Mouse (Mus musculus): Measurements from ENCODE around the gene Kpna3. TPM values are rescaled to one million over a fixed set of nuclear protein-coding genes. Genes with fewer than 3 reads are reported as not detected.

Gene Kpna3
- polyA plus RNA-seq, 1 experiment from 2014 or later: 109 TPM

DNA sequence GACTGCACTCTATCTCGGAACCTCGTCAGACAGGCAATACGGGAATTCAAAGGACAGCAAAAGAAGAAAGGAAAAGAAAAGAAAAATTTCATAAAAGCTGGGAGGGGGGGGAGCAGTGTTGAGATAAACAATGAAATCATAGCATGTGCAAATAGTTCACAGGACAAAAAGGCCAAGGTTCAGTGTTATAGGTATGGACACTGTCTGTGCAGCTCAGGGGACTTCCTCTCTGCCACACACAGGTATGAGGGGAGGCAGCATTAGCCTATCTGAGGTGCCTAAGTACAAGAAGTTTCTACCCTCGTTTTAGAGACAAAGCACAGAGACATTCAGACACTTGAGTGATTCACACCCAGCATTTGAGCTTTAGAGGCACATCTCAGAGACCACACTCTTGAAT, 118.5 kb downstream of the Kpna3 start:
- no peaks in the 10 kb centered on the region for H3K36me3 ChIP-seq (ENCODE audit: control insufficient read depth, insufficient read depth, low read length)
- ATAC-seq (ENCODE audit: insufficient read depth, low FRiP score, low TSS enrichment) (no peak), DNase-seq (ENCODE audit: low spot score) (no peak)
- H3K4me1 ChIP-seq (ENCODE audit: control insufficient read depth, insufficient read depth, low read length): no peaks in the 10 kb centered on the region
- whole genome bisulfite sequencing: 83% methylated on average over 4 of the region's 4 CpGs
- no peak overlapping the region for H3K27ac ChIP-seq (ENCODE audit: low read depth, low read length)
- H3K4me2 ChIP-seq (ENCODE audit: low read depth): no peak overlapping the region
- H3K27me3 ChIP-seq (ENCODE audit: control insufficient read depth, insufficient read depth, low read length): no peaks in the 10 kb centered on the region
- no peaks in the 10 kb centered on the region for H3K9me3 ChIP-seq (ENCODE audit: control insufficient read depth, low read length)
- no peak overlapping the region for H3K4me3 ChIP-seq (ENCODE audit: low read depth, low read length)
- H3K9ac ChIP-seq (ENCODE audit: low read length): no peak overlapping the region

DNA sequence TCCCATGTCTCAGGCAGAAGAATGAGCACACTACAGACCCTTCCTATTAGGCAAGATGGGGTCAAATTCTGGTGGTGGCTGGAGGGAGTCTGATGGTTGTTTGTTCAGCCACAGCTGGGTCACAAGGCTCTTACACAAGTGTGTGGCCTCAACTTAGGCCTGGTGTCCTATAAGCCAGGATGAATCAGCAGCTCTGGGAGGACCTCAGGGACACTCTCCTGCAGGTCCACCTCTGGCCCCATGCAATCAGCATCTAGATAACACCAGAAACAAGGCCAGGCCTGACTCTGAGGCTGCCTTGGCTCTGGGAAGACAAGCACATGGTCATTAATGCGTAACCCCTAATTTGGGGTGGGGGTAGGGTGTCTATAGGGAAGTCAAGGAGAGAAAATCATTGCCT, 118.9 kb downstream of the Kpna3 start:
- no peaks in the 10 kb centered on the region for H3K4me1 ChIP-seq (ENCODE audit: control insufficient read depth, insufficient read depth, low read length)
- no peak overlapping the region for H3K27ac ChIP-seq (ENCODE audit: low read depth, low read length)
- H3K4me3 ChIP-seq (ENCODE audit: low read depth, low read length): no peak overlapping the region
- 89% methylated on average over 1 of the region's 1 CpGs for WGBS
- DNase-seq (ENCODE audit: low spot score) (no peak), ATAC-seq (ENCODE audit: insufficient read depth, low FRiP score, low TSS enrichment) (no peak)
- no peak overlapping the region for H3K4me2 ChIP-seq (ENCODE audit: low read depth)
- H3K9me3 ChIP-seq (ENCODE audit: control insufficient read depth, low read length): no peaks in the 10 kb centered on the region
- H3K9ac ChIP-seq (ENCODE audit: low read length): no peak overlapping the region
- no peaks in the 10 kb centered on the region for H3K36me3 ChIP-seq (ENCODE audit: control insufficient read depth, insufficient read depth, low read length)
- no peaks in the 10 kb centered on the region for H3K27me3 ChIP-seq (ENCODE audit: control insufficient read depth, insufficient read depth, low read length)

DNA sequence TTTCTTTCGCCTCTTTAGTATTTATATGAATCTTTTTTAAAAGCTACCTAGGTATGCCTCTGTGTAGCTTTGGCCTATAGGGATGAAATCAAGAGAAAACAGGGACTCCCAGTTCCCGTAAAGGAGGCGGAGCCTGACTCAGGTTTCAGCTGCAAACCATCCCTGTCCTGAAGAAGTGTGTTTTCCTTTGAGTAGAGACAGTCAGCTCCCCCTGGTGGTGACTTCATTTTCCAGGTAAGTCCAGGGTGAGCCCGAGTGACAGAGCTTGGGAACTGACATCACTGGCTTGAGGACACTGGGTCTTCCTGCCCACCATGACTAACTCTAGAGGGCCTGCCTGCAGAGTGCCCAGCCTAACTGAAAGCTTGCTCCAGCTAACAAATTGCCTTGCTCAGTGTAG, 122.8 kb downstream of the Kpna3 start:
- peak; percentile 44 for DNase-seq (ENCODE audit: low spot score)
- ATAC-seq (ENCODE audit: insufficient read depth, low FRiP score, low TSS enrichment): no peak
- Histone ChIP-seq H3K4me3 (ENCODE audit: low read depth, low read length) (no peak overlapping the region), H3K4me2 (ENCODE audit: low read depth) (no peak overlapping the region), H3K27me3 (ENCODE audit: control insufficient read depth, insufficient read depth, low read length) (no peaks in the 10 kb centered on the region), H3K9ac (ENCODE audit: low read length) (no peak overlapping the region), H3K9me3 (ENCODE audit: control insufficient read depth, low read length) (no peaks in the 10 kb centered on the region), H3K27ac (ENCODE audit: low read depth, low read length) (no peak overlapping the region), H3K4me1 (ENCODE audit: control insufficient read depth, insufficient read depth, low read length) (no peaks in the 10 kb centered on the region), H3K36me3 (ENCODE audit: control insufficient read depth, insufficient read depth, low read length) (no peaks in the 10 kb centered on the region)
- 36% methylated on average over 4 of the region's 4 CpGs for WGBS

Other genes with a start within 250 kb of the Kpna3 start
- gene Sgcg, start 181.4 kb downstream of the Kpna3 start, polyA plus RNA-seq (2014; fragmentation: Nextera tagmentation; extraction: Ambion mirVana): 1.1 and 2.0 TPM in 2 replicates
- 0.22 and 0.56 TPM in 2 replicates for gene Arl11, start 130.1 kb downstream of the Kpna3 start, polyA plus RNA-seq (2014; fragmentation: Nextera tagmentation; extraction: Ambion mirVana)
- 8.5 and 9.2 TPM in 2 replicates for gene Ebpl, start 79.4 kb downstream of the Kpna3 start, polyA plus RNA-seq (2014; fragmentation: Nextera tagmentation; extraction: Ambion mirVana)
- gene Spryd7, start 117.0 kb upstream of the Kpna3 start, polyA plus RNA-seq (2014; fragmentation: Nextera tagmentation; extraction: Ambion mirVana): 21.2 and 23.9 TPM in 2 replicates
- gene Trim13, start 158.4 kb upstream of the Kpna3 start, polyA plus RNA-seq (2014; fragmentation: Nextera tagmentation; extraction: Ambion mirVana): 29.7 and 29.9 TPM in 2 replicates
- gene Kcnrg, start 167.6 kb upstream of the Kpna3 start, polyA plus RNA-seq (2014; fragmentation: Nextera tagmentation; extraction: Ambion mirVana): 1.0 and 1.2 TPM in 2 replicates

Measured in neural tube, embryonic 11.5 days (tissue).